Comparison of ENCODE assay signal across 8 mouse cellular contexts in the genomic region with DNA sequence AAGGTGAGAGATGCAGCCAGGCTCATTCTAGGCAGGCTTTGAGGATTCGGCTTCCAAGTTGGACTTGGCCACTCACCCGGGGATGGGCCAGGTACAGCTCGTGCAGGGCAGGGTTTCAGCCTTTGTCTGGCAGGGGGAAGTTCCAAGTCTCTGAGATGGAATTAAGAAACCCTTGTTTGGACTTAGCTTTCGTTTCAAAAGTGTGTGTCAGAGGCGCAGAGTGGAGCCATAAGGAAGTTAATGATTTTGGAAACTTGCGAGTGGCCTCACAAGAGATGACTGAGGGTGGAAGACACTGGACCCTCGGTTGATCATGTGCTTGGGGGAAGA. TPM values are rescaled to one million over a fixed set of nuclear protein-coding genes. Genes with fewer than 3 reads are reported as not detected.
DNase-seq lines count a peak whose midpoint lies in the region; ATAC-seq and TF ChIP-seq lines count a peak whose summit lies in the region.

No protein-coding gene starts in this region.

- TF ChIP-seq CTCF in heart, postnatal 0 days (IDR thresholded peaks at IDR 0.05; ENCODE audit: low read depth) = no peak
- TF ChIP-seq CTCF in bone marrow macrophage, adult 2 months (IDR thresholded peaks at IDR 0.05; ENCODE audit: low read depth, low read length) = no peak

- H3K4me1 ChIP-seq in heart, postnatal 0 days (ENCODE audit: control insufficient read depth, insufficient read depth) = peaks cover 45% of the 10 kb centered on the region
- H3K4me1 ChIP-seq in bone marrow macrophage, adult 2 months (ENCODE audit: control insufficient read depth, insufficient read depth, low read length) = peaks cover 42% of the 10 kb centered on the region
- H3K4me1 ChIP-seq in hindbrain, embryonic 16.5 days (ENCODE audit: control insufficient read depth, insufficient read depth, low read depth, low read length) = peaks cover 40% of the 10 kb centered on the region
- peaks cover 59% of the 10 kb centered on the region for H3K4me1 ChIP-seq in midbrain, embryonic 13.5 days (replicated peaks)

- DNase-seq in heart, postnatal 0 days (ENCODE audit: low spot score) = no peak
- DNase-seq in heart, adult 9 months (ENCODE audit: low spot score in 2 of 2) = no peak
- no peak for DNase-seq in cerebellum, adult 11 months
- DNase-seq in layer of hippocampus, adult 9-10 months (ENCODE audit: low spot score) = no peak
- no peak for DNase-seq in spleen, postnatal 4 days (ENCODE audit: low spot score in 2 of 2)

- H3K4me3 ChIP-seq in heart, postnatal 0 days (ENCODE audit: low read depth, low read length) = peak overlapping the region; percentile 99
- peak overlapping the region; percentile 72 for H3K4me3 ChIP-seq in bone marrow macrophage, adult 2 months (ENCODE audit: insufficient read depth, low read length)
- peak overlapping the region; percentile 99 for H3K4me3 ChIP-seq in hindbrain, embryonic 16.5 days (ENCODE audit: low read length)
- H3K4me3 ChIP-seq in midbrain, embryonic 13.5 days (replicated peaks) = peak overlapping the region; percentile 98

- no peaks in the 10 kb centered on the region for H3K27me3 ChIP-seq in heart, postnatal 0 days (ENCODE audit: control insufficient read depth, insufficient read depth, low read length)
- no peaks in the 10 kb centered on the region for H3K27me3 ChIP-seq in hindbrain, embryonic 16.5 days (replicated peaks; ENCODE audit: control insufficient read depth, insufficient read depth, low read length)
- H3K27me3 ChIP-seq in midbrain, embryonic 13.5 days = no peaks in the 10 kb centered on the region

- H3K9ac ChIP-seq in heart, postnatal 0 days (replicated peaks; ENCODE audit: low read depth, low read length) = peak overlapping the region; percentile 99
- peak overlapping the region; percentile 97 for H3K9ac ChIP-seq in hindbrain, embryonic 16.5 days (ENCODE audit: low read depth, low read length)
- peak overlapping the region; percentile 96 for H3K9ac ChIP-seq in midbrain, embryonic 13.5 days (replicated peaks)

- H3K9me3 ChIP-seq in heart, postnatal 0 days (replicated peaks; ENCODE audit: control insufficient read depth, low read length) = no peaks in the 10 kb centered on the region
- H3K9me3 ChIP-seq in hindbrain, embryonic 16.5 days (ENCODE audit: control insufficient read depth, low read length) = no peaks in the 10 kb centered on the region
- no peaks in the 10 kb centered on the region for H3K9me3 ChIP-seq in midbrain, embryonic 13.5 days

- H3K27ac ChIP-seq in heart, postnatal 0 days (ENCODE audit: low read depth) = peak overlapping the region; percentile 99
- H3K27ac ChIP-seq in bone marrow macrophage, adult 2 months (ENCODE audit: insufficient read depth, low read depth, low read length) = peak overlapping the region; percentile 94
- H3K27ac ChIP-seq in hindbrain, embryonic 16.5 days (ENCODE audit: low read depth, low read length) = peak overlapping the region; percentile 88
- peak overlapping the region; percentile 89 for H3K27ac ChIP-seq in midbrain, embryonic 13.5 days

- no peak for TF ChIP-seq EP300 in heart, postnatal 0 days (IDR thresholded peaks at IDR 0.05; ENCODE audit: low read depth)

- H3K36me3 ChIP-seq in heart, postnatal 0 days (replicated peaks; ENCODE audit: control insufficient read depth, insufficient read depth, low read length) = peaks cover 8% of the 10 kb centered on the region; the same call in 1 of the 2 replicates
- no peaks in the 10 kb centered on the region; the same call in 1 of the 2 replicates for H3K36me3 ChIP-seq in hindbrain, embryonic 16.5 days (ENCODE audit: control insufficient read depth, insufficient read depth, low read length)
- peaks cover 14% of the 10 kb centered on the region for H3K36me3 ChIP-seq in midbrain, embryonic 13.5 days

- no peak for TF ChIP-seq POLR2A in bone marrow macrophage, adult 2 months (IDR thresholded peaks at IDR 0.05; ENCODE audit: borderline replicate concordance, low read depth, low read length)

- ATAC-seq in heart, postnatal 0 days (ENCODE audit: insufficient read depth, low read depth) = no peak
- ATAC-seq in hindbrain, embryonic 16.5 days = no peak
- no peak for ATAC-seq in midbrain, embryonic 13.5 days

- WGBS in heart, postnatal 0 days = 15% methylated on average over 7 of the region's 7 CpGs
- 15% methylated on average over 7 of the region's 7 CpGs for WGBS in hindbrain, embryonic 16.5 days
- WGBS in midbrain, embryonic 13.5 days = 9% methylated on average over 7 of the region's 7 CpGs

- H3K4me2 ChIP-seq in heart, postnatal 0 days (ENCODE audit: low read depth, low read length) = peak overlapping the region; percentile 91
- peak overlapping the region; percentile 81 for H3K4me2 ChIP-seq in hindbrain, embryonic 16.5 days (ENCODE audit: low read length)
- H3K4me2 ChIP-seq in midbrain, embryonic 13.5 days (replicated peaks) = peak overlapping the region; percentile 77

RNA-seq across cellular contexts. Expression of a gene that starts 12.3 kb away (rescaled TPM):
- total RNA-seq in heart, postnatal 0 days (2014; rRNA removed; ENCODE audit: low replicate concordance) = 51.3 and 71.0 TPM in 2 replicates
- polyA plus RNA-seq in heart, postnatal 0 days (2015; fragmentation: Nextera tagmentation; extraction: Ambion mirVana) = 278 and 304 TPM in 2 replicates
- polyA plus RNA-seq in bone marrow macrophage, adult 2 months (2012; ENCODE audit: insufficient read depth, insufficient read length, missing spikeins) = 521 and 566 TPM in 2 replicates
- polyA plus RNA-seq in hindbrain, embryonic 16.5 days (2015; fragmentation: Nextera tagmentation; extraction: Ambion mirVana) = 80.7 and 90.7 TPM in 2 replicates
- polyA plus RNA-seq in midbrain, embryonic 13.5 days (2015; fragmentation: Nextera tagmentation; extraction: Ambion mirVana) = 133 and 137 TPM in 2 replicates

RNA-seq across cellular contexts. Expression of a gene that starts 33.1 kb away (rescaled TPM):
- total RNA-seq in heart, postnatal 0 days (2014; rRNA removed; ENCODE audit: low replicate concordance) = 19.2 and 28.3 TPM in 2 replicates
- 11.7 and 13.5 TPM in 2 replicates for polyA plus RNA-seq in heart, postnatal 0 days (2015; fragmentation: Nextera tagmentation; extraction: Ambion mirVana)
- 50.7 and 55.3 TPM in 2 replicates for polyA plus RNA-seq in bone marrow macrophage, adult 2 months (2012; ENCODE audit: insufficient read depth, insufficient read length, missing spikeins)
- polyA plus RNA-seq in hindbrain, embryonic 16.5 days (2015; fragmentation: Nextera tagmentation; extraction: Ambion mirVana) = 41.8 and 45.8 TPM in 2 replicates
- 42.8 and 44.8 TPM in 2 replicates for polyA plus RNA-seq in midbrain, embryonic 13.5 days (2015; fragmentation: Nextera tagmentation; extraction: Ambion mirVana)
